Mouse (Mus musculus) urinary bladder, postnatal 4 days (tissue): Measurements from ENCODE around the gene Sp2.

Experiments used
- DNase-seq, 2 experiments: peaks; one replicate each; pipeline ENCODE4 v3.0.0; 2021 to 2022; ENCODE audit warnings: low spot score in 2 of 2

The Sp2 gene

DNA sequence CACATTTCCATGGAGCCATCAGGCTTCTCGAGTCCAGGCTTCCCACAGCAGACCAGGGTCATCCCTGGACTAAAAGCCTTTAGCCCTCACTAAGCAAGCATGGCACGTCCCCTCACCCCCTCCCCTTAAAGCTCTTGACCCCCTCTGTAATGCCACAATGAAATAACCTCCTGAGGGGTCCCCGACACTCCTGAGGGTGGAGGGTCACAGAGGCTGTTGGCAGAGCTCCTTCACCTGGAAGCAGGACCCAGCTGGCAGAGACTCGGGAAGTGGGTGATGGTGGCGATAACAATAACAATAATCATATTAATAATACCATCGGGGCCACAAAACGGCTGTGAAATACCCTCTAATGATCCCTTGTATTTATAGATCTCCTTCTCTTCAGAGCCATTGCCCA is at the start of gene Sp2:
Gene Sp2, minus strand, starts transcription at position 101 of the 400 bp plus-strand sequence.
- DNase-seq: no peak

GRCm38 (mm10) chr11:97032499-97032898 is 49.7 kb upstream of the Sp2 start:
- no peak for DNase-seq

GRCm38 (mm10) chr11:97031977-97032376 is 49.2 kb upstream of the Sp2 start:
- DNase-seq: no peak

GRCm38 (mm10) chr11:97030426-97030825 is 47.7 kb upstream of the Sp2 start:
- no peak for DNase-seq

DNA sequence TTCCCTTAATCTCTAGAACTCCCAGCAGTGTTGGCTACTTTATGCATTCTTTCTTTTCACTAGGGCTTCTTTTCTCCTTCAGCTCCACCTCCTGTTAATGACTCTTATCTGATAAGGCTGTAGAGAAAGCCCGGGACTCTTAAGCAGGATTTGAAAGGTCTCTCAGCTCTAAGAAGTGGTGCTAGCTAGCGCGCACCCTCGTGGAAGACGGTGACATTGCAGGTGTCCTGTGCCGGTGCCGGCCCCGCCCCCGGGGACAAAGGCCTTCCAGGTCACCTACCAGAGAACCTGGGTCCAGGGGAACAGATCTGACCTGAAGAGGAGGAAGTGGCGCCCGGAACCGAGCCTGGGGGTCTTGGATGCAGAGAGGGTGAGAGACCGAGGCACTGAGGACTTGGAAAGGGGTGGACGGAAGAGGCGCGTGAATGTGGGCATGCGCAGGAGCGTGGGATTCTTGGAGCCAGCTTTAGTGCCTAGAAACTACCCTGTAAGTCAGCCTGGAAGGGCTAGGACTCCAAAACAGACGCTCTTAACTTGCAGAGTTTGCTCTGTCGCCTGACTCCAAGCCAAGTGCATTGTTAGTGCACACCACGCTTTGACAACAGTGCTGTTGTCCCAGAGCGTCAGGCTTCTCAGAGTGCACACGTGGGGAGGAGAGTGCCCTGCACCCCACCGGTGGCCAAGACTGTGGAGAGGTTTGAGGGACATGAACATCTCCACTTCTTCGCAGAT is 47.1 kb upstream of the Sp2 start, which contains the start of gene Scrn2:
Gene Scrn2, plus strand, starts transcription at position 253 of the 732 bp plus-strand sequence.
- DNase-seq: peak; percentile 74 to 76

- DNase-seq: peak; percentile 80 to 93
Measured at GRCm38 (mm10) chr11:97025721-97026344, 43.1 kb upstream of the Sp2 start.

GRCm38 (mm10) chr11:97024977-97025376 is 42.2 kb upstream of the Sp2 start:
- no peak for DNase-seq

DNA sequence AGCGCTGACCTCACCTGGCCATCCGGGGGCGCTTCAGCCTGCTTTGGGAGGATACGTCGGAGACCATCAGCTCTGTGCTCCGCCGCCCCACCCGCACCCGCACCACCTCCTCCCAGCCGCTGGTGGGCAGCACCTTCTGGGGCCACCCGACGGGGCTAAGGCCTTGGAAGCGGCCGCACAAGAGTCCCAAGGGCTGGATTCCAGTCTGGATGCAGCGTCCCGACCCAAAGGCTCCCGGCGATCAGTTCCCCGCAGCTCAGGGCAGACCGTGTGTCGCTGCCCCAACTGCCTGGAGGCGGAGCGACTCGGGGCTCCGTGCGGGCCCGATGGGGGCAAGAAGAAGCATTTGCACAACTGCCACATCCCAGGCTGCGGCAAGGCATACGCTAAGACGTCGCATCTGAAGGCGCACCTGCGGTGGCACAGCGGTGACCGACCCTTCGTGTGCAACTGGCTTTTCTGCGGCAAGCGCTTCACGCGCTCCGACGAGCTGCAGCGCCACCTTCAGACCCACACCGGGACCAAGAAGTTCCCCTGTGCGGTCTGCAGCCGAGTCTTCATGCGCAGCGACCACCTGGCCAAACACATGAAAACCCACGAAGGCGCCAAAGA is 39.2 kb upstream of the Sp2 start:
- DNase-seq: peak; percentile 73 to 78

DNA sequence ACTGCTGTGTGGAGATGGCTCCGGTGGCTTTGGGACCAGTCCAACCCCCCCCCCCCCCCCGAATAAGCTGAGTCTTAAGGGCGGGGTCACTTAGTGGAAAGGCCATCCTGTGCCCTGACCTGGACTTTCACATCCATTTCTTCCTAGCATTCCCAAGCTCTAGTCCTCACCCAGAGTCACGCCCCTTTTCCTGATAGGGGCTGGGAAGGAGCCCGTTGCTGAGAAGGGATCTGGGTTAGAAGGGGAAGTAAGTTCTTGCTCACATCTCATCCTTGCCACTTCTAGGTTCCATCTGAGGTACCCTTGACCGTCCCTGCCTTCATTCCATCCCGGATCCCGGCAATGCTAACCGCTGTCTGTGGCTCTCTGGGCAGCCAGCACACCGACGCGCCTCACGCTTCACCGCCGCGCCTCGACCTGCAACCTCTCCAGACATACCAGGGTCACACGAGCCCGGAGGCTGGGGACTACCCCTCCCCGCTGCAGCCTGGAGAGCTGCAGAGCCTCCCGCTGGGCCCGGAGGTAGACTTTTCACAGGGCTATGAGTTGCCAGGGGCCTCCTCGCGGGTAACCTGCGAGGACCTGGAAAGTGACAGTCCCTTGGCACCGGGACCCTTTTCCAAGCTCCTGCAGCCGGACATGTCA is 38.5 kb upstream of the Sp2 start:
- DNase-seq: no peak

GRCm38 (mm10) chr11:97019345-97019708 is 36.6 kb upstream of the Sp2 start:
- DNase-seq: no peak

GRCm38 (mm10) chr11:97018583-97019344 is 36.0 kb upstream of the Sp2 start:
- DNase-seq: no peak

DNA sequence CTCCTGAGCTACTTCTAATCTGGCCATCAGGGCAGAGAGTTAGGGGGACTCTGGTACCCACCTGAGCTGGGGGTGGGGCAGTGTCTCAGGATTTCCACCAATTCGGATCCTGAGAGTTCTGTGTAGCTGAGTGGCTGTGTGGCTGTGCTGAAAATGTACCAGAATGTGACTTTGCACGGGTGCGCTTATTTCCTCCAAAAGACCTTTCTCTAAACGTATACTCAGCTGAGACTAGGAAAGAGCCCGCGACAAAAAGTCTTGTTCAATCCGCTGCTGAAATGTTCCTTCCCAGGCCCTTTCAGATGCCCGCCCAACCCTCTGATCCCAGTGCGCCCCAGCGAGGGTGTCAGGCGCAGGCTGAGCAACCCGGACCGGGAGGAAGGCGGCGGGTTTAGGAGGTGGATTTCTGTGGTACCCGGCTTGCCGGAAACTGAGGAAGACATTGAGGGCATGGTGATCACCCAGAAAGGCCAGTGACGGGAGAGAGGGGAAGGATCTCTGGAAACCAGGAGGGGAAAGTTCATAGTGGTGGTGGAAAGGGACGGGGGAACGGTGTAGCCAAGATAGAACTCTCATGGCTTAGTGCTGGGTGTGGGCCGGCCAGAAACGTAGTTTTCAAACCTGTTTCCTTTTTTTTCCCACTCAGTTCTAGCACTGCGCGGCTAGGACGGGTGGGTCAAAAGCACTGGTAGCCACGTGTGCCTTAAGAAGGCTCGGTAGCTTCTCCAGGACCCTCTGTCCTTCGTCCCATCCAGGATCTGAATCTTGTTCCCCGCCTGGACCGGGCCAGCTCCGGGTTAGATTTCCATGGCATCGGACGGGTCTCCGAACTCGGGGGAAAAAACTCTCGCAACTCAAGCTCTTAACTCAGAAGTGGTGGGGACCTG is 35.2 kb upstream of the Sp2 start:
- no peak for DNase-seq

DNA sequence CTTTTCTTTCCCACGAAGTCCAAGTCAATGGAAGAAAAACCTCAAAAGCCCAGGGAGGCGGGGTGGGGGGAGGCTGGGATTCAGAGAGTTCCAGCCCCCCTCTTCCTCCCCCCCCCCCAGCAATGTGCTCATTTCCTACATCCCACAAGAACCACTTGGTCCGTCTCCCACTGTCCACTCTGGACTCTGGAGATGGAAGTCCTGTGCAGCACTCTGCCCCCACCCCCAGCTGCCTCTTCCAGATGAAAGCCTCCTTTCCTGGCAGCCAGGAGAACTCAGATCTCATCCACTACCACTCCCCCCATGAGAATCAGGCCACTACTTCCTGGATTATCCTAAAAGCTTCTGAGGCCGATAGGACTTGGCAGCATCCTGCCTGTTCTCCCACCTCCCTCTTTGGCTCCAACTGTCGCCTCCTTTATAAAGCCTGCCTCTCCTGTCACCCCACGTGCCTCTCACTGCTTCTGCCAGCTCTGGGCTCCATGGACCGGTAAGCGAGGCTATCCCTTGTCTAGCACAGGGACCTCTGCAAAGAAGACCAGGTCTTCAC is 30.4 kb upstream of the Sp2 start, which contains the start of gene Sp6:
Gene Sp6, plus strand, starts transcription at position 274 of the 550 bp plus-strand sequence.
- no peak for DNase-seq

DNA sequence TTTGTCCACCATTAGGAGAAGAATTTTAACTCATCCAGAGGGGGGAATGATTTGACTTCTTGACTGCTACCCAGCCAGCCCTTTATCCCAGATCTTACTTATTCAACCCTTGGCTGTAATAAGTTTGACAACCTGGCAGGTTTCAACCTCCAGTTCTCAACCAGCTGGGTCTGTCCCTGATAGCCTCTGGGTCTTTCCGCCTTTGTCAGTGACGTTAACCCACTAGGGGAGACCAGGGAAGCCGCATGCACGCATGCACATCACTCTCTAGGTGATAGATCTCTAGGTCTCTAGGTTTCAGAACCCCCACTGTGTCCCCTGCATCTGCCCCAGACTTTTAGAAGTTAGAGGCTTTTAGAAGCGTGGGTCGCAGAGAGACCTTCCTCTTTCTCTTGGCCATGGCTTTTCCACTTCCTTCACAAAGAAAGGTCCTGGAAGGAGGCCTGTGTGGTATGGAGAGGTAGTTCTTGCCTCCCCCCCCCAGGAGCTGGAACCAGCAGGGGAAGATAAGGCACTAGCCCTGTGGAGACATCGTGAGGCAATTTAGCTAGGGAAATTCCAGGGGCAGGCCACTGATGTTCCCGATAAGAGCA is 26.5 kb upstream of the Sp2 start:
- DNase-seq: no peak

- DNase-seq: no peak
Measured at GRCm38 (mm10) chr11:97007093-97007794, 24.5 kb upstream of the Sp2 start.

- DNase-seq: no peak
Measured at GRCm38 (mm10) chr11:97003170-97003569, 20.4 kb upstream of the Sp2 start.

GRCm38 (mm10) chr11:96997380-96997956 is 14.7 kb upstream of the Sp2 start:
- DNase-seq: no peak

DNA sequence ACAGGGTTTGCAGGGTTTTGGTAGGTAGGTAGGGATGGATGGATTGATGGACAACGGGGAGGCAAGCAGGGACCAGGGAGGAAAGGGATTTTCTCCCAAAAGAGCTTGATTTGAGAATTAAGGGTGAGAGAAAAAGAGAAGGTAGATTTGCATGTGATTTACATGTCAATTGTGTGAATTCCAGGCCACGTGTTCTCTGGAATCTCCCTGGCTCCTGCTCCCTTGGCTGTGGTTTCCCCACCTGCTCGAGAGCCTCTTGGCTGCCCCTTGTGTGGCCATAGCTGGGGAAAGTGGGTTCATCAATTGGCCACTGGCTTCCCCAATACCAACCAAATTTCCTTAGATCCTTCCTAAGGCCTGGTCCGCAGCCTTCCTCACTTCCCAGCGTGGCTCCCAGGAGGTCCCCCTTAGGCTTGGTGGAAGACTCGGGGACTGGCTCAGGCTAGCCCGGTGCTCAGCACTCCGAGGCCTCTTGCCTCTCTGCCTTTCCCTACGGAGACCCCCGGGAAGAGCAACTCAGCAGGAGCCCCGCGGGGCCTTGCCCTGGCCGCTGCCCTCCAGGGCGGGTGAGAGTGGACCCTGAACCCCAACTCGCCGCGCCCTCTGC is 14.1 kb upstream of the Sp2 start:
- no peak for DNase-seq
